Mouse (Mus musculus): ENCODE results near the gene Nkain4.

The Nkain4 gene

DNA sequence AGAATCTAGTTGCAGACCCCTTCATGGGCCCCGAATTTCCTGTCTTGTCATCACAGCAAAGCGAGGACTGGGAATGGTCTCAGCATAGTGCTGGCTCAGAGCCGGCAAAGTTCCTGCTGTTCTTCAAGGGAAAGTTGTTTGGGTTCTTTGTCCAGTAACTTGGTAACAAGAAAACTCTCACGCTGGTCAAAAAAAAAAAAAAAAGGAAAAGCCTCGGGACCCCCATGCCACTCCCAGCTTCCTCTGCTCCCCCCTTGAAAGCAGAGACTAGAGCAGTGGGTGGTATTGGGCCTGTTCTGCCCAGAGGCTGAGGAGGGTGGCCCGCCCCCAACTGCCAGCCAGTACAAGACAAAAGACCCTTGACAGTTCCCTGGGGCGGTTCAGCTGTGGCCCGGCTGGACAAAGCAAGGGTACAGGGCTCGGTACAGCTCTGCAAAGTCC, 1.7 kb downstream of the Nkain4 start:
- DNase-seq (ENCODE audit: extremely low read depth, low read depth) = no peak

DNA sequence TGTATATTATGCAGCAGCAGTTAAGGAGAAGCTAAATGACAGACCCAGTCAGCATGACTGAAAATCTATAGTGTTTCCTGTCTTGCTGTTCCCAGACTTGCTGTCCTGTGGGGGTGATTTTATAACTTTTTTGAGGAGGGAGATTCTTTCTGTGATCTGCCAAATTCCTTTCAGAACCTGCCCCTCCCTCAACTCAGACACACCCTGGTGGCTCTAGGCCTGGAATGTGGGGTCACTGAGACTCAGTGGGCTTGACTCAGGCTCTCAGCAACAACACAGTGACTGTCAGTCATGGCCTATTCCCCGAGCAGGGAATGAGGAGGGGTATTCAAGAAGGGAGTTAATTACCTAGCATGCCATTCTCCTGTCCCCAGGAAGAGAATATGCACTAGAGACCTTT, 4.6 kb downstream of the Nkain4 start:
- DNase-seq (ENCODE audit: extremely low read depth, low read depth) = no peak

DNA sequence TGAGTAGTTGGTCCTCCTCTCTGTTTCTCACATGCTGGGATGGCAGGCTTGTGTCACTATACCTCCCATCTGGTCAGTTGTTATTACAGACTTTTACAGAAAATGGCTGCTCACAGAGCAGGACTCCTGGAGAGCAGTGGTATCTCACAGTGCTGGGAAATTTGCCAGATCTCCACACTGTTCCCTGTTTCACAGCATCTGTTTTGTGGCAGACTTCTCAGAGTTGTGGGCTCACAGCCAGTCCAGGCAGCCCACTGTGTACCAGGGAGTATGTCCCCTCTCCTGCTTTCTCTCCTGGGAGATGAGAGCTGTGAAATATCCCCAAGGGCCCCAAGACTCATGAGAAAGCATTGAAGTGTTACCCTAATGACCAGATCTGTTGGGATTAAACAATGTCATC, 12.6 kb downstream of the Nkain4 start:
- no peak for DNase-seq (ENCODE audit: extremely low read depth, low read depth)

GRCm38 (mm10) chr2:180940187-180940586, 14.3 kb downstream of the Nkain4 start:
- no peak for DNase-seq (ENCODE audit: extremely low read depth, low read depth)

- no peak for DNase-seq (ENCODE audit: extremely low read depth, low read depth)
Observed at GRCm38 (mm10) chr2:180932418-180932817, 22.1 kb downstream of the Nkain4 start.

- DNase-seq (ENCODE audit: extremely low read depth, low read depth) = no peak
Observed at GRCm38 (mm10) chr2:180928723-180929122, 25.8 kb downstream of the Nkain4 start, which contains the start of gene Birc7. Gene Birc7 (plus strand): TSS chr2:180929023.

- DNase-seq (ENCODE audit: extremely low read depth, low read depth) = peak; percentile 25
Observed at GRCm38 (mm10) chr2:180925176-180925575, 29.3 kb downstream of the Nkain4 start.

DNA sequence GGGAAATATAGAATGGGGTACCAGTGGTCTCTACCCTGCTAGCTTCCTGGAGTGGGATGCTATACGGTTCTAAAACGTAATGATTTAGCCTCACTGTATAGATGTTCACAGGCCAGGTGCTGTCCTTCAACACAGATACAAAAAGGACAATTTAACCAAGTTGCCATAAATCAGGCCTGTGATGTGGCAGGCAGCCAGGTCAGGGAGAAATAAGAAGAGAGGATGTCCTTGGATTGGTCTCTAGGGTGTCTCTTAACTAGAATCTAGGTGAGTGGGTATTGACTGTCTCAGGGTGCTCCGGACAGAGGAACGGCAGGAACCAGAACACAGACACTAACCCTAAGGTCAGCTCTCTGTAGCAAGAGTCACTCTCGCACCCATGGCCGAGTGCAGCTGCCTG, 31.8 kb downstream of the Nkain4 start:
- no peak for DNase-seq (ENCODE audit: extremely low read depth, low read depth)

GRCm38 (mm10) chr2:180920810-180921400, 33.6 kb downstream of the Nkain4 start, which contains the start of gene Ythdf1:
Gene Ythdf1 (minus strand): TSS chr2:180920949.
- peak; percentile 62 for DNase-seq (ENCODE audit: extremely low read depth, low read depth)

DNA sequence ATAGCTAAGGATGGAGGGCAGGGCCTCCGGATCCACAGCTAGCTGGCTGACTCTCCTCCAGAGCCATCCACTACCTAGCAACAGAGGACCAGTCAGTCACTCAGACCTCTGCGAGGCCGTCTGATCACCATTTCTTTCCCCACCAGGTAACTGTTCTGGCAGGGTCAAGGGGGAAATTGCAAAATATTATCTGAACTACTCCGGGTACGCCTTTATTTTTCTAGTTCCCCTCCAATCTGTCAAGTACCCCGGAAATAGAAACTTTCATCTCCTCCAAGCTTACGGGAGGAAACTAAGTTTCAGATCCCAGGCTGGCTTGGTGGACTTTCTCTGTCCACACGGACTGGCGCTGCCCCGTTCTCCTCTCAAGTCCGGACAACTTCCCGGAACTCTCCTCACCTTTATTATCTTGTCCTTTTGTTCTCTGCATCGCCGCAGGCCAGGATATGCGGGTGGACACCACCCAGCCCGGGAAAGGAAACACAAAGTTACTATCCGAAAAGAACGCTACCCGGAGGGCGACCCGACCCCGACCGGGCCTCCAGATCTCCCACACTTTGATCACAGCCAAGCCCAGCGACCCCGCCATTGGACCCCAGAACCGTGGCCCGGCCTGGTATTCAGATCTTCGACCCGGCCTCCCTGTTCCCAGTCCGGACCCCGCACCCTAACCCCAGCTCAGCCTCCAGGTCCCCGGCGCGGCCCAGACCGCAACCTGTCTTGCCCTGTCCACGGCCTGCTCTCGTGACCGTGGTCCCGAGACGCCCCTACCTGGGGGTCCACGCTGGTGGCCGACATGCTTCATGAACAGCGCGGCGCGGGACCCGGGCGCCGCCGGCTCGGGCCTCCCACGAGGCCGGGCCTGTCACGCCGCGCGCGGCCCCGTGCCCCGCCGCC, 34.3 kb downstream of the Nkain4 start:
- DNase-seq (ENCODE audit: extremely low read depth, low read depth) = no peak

DNA sequence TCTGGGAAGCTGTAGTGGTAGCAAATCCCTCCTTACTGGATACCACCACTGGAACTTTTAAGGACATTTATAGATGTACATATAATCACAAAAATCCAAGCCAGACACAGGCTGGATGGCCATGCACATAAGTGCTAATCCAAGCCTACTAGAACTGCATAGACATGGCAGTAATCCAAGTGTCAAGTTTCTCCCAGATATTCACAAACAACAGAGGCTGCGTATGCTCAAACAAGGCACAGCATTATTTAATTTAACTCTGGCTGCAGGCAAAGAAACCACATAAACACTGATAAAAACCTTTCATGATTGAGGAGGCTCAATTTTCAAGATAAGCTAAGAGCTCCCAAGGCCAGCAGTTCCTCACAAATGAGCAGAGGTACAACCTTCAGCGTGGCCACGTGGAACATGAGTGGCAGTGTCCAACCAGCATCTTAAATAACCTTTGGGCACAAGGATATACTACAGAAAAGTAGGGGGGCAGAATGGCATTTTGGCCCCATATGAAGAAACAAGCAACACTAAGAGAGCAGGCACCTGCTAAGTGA, 38.5 kb downstream of the Nkain4 start:
- DNase-seq (ENCODE audit: extremely low read depth, low read depth) = no peak

GRCm38 (mm10) chr2:180910928-180911327, 43.6 kb downstream of the Nkain4 start:
- no peak for DNase-seq (ENCODE audit: extremely low read depth, low read depth)

GRCm38 (mm10) chr2:180905556-180906221, 48.8 kb downstream of the Nkain4 start:
- DNase-seq (ENCODE audit: extremely low read depth, low read depth) = no peak

- DNase-seq (ENCODE audit: extremely low read depth, low read depth) = no peak
Observed at GRCm38 (mm10) chr2:180904435-180905208, 49.9 kb downstream of the Nkain4 start.

- DNase-seq (ENCODE audit: extremely low read depth, low read depth) = peak; percentile 26
Observed at GRCm38 (mm10) chr2:180902086-180902485, 52.4 kb downstream of the Nkain4 start.

DNA sequence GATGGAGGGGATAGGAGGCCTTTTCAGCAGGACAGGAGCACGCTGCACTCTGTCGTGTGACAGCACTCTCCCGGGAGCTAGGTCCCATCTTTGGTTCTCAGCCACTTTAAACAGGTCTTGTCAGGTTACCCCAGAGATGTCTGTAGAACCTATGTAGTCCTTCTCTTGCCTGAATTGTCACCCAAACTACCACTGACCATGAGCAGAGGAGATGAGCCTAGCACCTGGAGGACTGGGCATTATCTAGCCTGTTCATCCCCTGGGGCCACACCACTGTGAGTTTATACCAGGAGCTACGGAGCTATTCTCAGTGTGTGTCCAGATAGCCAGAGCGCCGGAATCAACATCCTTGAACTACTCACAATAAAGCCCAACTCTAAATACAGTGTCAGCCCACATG, 56.6 kb downstream of the Nkain4 start:
- DNase-seq (ENCODE audit: extremely low read depth, low read depth) = no peak

- no peak for DNase-seq (ENCODE audit: extremely low read depth, low read depth)
Observed at GRCm38 (mm10) chr2:180896819-180897625, 57.5 kb downstream of the Nkain4 start.

DNA sequence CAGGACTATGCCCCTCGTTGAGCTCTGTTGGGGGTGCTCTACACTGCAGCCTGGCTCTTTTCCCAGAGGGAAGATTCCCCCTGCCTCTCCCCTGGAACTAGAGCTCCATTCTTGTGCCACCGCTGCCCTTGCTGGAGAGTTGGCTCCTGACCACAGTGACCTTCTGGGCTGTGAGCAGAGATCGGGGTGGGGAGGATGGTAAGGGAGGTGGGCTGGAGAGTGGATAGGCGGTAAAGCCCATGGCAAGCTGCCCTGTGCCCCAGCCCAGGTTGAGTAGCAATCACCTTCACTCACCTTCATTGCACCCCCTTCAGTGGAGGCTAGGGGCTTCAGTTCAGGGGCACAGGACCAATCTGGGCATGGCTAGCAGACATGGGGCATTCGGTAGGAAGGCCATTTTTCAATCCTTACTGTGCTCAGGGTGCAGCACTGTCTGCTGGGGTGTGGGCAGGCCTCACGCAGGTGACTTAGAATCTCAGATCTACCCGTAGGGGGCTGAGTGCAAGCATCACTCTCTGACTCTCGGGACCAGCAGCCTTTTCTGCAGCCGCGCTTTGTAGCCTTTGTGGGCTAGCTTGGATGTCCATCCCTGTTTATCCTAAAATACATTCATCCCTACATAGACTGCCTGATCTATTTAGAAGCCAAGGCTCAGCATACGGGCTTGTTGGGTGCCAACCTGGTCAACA, 58.5 kb downstream of the Nkain4 start:
- DNase-seq (ENCODE audit: extremely low read depth, low read depth) = no peak

GRCm38 (mm10) chr2:180895321-180895720, 59.2 kb downstream of the Nkain4 start:
- no peak for DNase-seq (ENCODE audit: extremely low read depth, low read depth)

- no peak for DNase-seq (ENCODE audit: extremely low read depth, low read depth)
Observed at GRCm38 (mm10) chr2:180894734-180895133, 59.8 kb downstream of the Nkain4 start.

Data from MEL-GATA-1-ER (cell line).